Mouse (Mus musculus): ENCODE data around the gene Gp5.

DNA sequence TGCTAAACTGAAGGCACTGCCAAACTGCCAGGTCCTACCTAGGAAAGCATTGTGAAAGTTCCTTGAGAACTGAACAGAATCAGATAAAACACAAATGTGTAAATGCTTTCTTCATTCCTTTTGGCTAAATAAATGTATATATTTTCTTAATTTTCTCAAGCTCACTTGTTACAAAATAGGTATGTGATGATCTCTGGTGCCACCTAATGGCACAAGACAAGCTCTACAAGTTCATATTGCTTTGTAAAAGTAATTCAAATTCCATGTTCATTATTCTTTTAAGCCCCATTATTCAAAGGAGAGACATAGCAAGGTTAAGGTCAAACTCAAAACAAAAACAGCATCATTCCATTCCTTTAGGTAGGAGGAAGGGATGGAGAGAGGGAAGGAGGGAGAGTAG lies 3.7 kb upstream of the Gp5 start:
- TF ChIP-seq POLR2A (IDR thresholded peaks at IDR 0.05; ENCODE audit: borderline replicate concordance, extremely low read depth, insufficient read depth, insufficient read length, poor library complexity, severe bottlenecking) (no peak), CTCF (IDR thresholded peaks at IDR 0.05; ENCODE audit: borderline replicate concordance, extremely low read depth, insufficient read depth, insufficient read length) (peak; percentile 26; the same call in 1 of the 2 replicates)

All from brain, embryonic 14.5 days (tissue).